Mouse (Mus musculus) hindbrain, embryonic 13.5 days (tissue): ENCODE measurements around the gene Gls2. TPM values are rescaled to one million over a fixed set of nuclear protein-coding genes. Genes with fewer than 3 reads are reported as not detected.

Experiments used
- ATAC-seq: fragments of 200-750 bp; cut with Nextera tagmentation; 2 replicates; pipeline ENCODE4 v1.8.0; 2017; ENCODE audit warnings: moderate TSS enrichment; ENCODE audit not compliant: low FRiP score
- H3K27ac ChIP-seq: fragments of 300-500 bp; sonication (generic); 2 replicates; pipeline ENCODE4 v1.5.1; 2015; ENCODE audit warnings: inconsistent platforms, mild to moderate bottlenecking, moderate library complexity
- H3K27me3 ChIP-seq: fragments of 300-500 bp; sonication (generic); 2 replicates; pipeline ENCODE4 v1.6.1; 2015; ENCODE audit warnings: mild to moderate bottlenecking, inconsistent platforms
- H3K36me3 ChIP-seq: fragments of 300-500 bp; sonication (generic); 2 replicates; pipeline ENCODE4 v1.6.1; 2015; ENCODE audit warnings: mild to moderate bottlenecking, inconsistent platforms
- H3K4me1 ChIP-seq: fragments of 300-500 bp; sonication (generic); replicated peaks from 2 replicates; pipeline ENCODE4 v1.6.1; 2015; ENCODE audit warnings: inconsistent platforms
- H3K4me2 ChIP-seq: fragments of 300-500 bp; sonication (generic); 2 replicates; pipeline ENCODE4 v1.6.1; 2015; ENCODE audit warnings: inconsistent platforms, mild to moderate bottlenecking, moderate library complexity
- H3K4me3 ChIP-seq: fragments of 300-500 bp; sonication (generic); 2 replicates; pipeline ENCODE4 v1.5.1; 2015; ENCODE audit warnings: mild to moderate bottlenecking, inconsistent platforms
- H3K9ac ChIP-seq: fragments of 300-500 bp; sonication (generic); 2 replicates; pipeline ENCODE4 v1.6.1; 2015; ENCODE audit warnings: mild to moderate bottlenecking, inconsistent platforms
- H3K9me3 ChIP-seq: fragments of 300-500 bp; sonication (generic); 2 replicates; pipeline ENCODE4 v1.6.1; 2016; ENCODE audit warnings: inconsistent platforms
- WGBS: fragments of 180-500 bp; shearing (Covaris S2); methylation state at CpG from one replicate; pipeline ENCODE4 v1.1.7; 2015; 5-methylcytosine and 5-hydroxymethylcytosine counted together
- polyA plus RNA-seq: library from polyadenylated mRNA; unstranded; fragments of >200 nt; fragmentation: Nextera tagmentation; extraction: Ambion mirVana; gene quantifications from 2 replicates; pipeline ENCODE4 v1.2.1, GENCODE M21; 2015

Gene Gls2
- polyA plus RNA-seq, 1 experiment from 2014 or later: 0.75 TPM

DNA sequence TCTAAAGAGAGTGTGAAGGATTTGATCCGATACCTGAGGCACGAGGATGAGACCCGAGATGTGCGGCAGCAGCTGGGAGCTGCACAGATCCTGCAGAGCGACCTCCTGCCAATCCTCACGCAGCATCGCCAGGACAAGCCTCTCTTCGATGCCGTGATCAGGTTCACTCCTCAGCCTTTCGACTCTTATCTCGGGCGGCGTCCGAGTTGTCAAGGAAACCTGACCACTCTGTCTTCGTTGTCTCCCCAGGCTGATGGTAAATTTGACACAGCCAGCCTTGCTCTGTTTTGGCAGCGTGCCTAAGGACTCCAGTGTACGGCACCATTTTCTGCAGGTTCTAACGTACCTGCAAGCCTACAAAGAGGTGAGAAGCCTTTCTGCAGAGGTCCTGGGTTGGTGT, 45.9 kb downstream of the Gls2 start:
- Histone ChIP-seq H3K36me3 (peaks cover 41% of the 10 kb centered on the region), H3K4me2 (no peak overlapping the region), H3K27ac (no peak overlapping the region), H3K4me3 (no peak overlapping the region), H3K9me3 (no peaks in the 10 kb centered on the region), H3K27me3 (no peaks in the 10 kb centered on the region), H3K9ac (no peak overlapping the region), H3K4me1 (0 out of 2 replicates have a peak, but pooled peaks cover 3% of the 10 kb centered on the region)
- WGBS: 94% methylated on average over 18 of the region's 18 CpGs
- no peak for ATAC-seq

DNA sequence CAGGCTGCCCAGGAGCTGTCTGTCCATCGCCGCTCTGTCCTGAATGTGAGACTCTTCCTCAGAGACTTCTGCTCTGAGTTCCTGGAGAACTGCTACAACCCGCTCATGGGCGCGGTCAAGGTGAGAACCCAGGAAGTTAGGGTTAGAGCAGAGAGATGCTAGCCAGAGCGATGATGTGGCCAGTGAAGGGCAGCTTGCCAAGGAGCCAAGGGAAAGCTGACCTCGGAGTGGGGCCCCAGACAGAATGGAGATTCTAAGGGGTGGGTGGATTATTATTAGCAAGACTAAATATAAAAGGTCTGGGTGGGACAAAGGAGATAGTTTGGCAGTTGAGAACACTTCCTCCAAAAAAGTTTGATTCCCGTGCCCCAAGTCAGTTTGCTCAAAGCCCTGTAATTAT, 49.0 kb downstream of the Gls2 start:
- ATAC-seq: no peak
- H3K36me3 ChIP-seq: peaks cover 73% of the 10 kb centered on the region
- no peak overlapping the region for H3K27ac ChIP-seq
- no peak overlapping the region for H3K4me2 ChIP-seq
- no peaks in the 10 kb centered on the region for H3K4me1 ChIP-seq
- no peak overlapping the region for H3K9ac ChIP-seq
- H3K9me3 ChIP-seq: no peaks in the 10 kb centered on the region
- H3K27me3 ChIP-seq: no peaks in the 10 kb centered on the region
- 97% methylated on average over 8 of the region's 8 CpGs for WGBS
- H3K4me3 ChIP-seq: no peak overlapping the region

DNA sequence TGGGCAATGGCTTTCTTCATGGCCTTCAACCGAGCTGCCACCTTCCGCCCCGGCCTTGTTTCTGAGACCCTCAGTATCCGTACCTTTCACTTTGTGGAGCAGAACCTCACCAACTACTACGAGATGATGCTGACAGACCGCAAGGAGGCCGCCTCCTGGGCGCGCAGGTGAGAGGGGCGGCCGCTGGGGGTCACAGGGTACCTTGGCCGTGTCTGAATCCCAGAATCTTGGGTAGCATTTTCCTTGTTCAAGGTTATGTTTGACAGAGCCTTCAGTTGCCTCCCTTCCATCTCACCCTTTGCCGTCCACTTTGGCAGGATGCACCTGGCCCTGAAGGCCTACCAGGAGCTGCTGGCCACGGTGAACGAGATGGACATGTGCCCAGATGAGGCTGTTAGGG, 49.9 kb downstream of the Gls2 start:
- no peak for ATAC-seq
- no peaks in the 10 kb centered on the region for H3K4me1 ChIP-seq
- H3K27ac ChIP-seq: no peak overlapping the region
- no peak overlapping the region for H3K4me2 ChIP-seq
- H3K9ac ChIP-seq: no peak overlapping the region
- no peaks in the 10 kb centered on the region for H3K27me3 ChIP-seq
- WGBS: 97% methylated on average over 15 of the region's 15 CpGs
- H3K36me3 ChIP-seq: peaks cover 79% of the 10 kb centered on the region
- H3K4me3 ChIP-seq: no peak overlapping the region
- no peaks in the 10 kb centered on the region for H3K9me3 ChIP-seq

DNA sequence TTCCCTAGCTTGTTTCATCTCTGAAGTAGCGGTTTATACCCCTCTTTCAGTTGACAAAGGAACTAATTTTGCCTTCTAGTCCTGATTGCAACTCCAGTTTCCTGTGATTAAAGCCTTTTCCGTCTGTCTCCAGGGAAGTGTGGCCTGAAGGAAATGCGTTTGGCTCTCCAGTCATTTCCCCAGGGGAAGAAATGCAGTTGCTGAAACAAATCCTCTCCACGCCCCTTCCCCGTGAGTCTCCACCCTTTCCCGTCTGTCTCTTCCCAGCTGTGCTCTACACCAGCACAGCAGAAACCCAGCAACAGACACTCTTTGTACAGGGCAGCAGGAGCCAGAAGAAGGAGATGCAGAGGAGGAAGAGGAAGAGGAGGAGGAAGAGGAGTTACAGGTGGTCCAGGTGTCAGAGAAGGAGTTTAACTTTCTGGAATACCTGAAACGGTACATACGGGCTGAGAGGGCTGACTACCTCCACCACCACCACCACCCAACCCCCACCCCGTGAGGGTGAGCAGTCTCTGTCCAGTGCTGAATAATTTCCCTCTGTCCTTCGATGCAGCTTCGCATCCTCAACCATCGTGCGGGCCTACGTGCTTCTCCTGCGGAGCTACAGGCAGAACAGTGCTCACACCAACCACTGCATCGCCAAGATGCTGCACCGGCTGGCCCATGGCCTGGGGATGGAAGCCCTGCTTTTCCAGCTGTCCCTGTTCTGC, 52.9 kb downstream of the Gls2 start:
- Histone ChIP-seq H3K9ac (peak overlapping the region; percentile 43; the same call in 1 of the 2 replicates), H3K27ac (peak overlapping the region; percentile 63), H3K27me3 (no peaks in the 10 kb centered on the region), H3K4me3 (no peak overlapping the region), H3K4me2 (peak overlapping the region; percentile 15; the same call in 1 of the 2 replicates), H3K36me3 (peaks cover 90% of the 10 kb centered on the region), H3K9me3 (no peaks in the 10 kb centered on the region), H3K4me1 (no peaks in the 10 kb centered on the region)
- 86% methylated on average over 17 of the region's 17 CpGs for WGBS
- ATAC-seq: no peak

DNA sequence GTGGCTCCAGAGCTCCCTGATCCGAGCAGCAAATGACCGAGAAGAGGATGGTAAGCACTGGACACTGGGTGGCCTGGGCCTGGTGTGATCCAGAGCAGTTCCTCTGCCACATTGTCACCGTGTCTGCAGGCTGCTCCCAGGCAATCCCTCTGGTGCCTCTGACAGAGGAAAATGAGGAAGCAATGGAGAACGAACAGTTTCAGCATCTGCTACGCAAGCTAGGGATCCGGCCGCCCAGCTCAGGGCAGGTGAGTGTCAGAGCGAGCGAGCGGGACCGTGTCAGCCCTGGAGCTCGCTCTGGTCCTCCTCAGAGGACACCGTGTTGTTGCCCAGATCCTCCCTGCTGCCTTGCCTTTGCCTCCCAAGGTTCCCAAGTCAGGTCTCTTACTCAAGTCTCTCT, 56.3 kb downstream of the Gls2 start:
- Histone ChIP-seq H3K4me2 (no peak overlapping the region), H3K27me3 (no peaks in the 10 kb centered on the region), H3K36me3 (peaks cover 75% of the 10 kb centered on the region), H3K9ac (no peak overlapping the region), H3K27ac (no peak overlapping the region), H3K4me1 (no peaks in the 10 kb centered on the region), H3K4me3 (no peak overlapping the region), H3K9me3 (no peaks in the 10 kb centered on the region)
- 95% methylated on average over 13 of the region's 13 CpGs for WGBS
- ATAC-seq: no peak

DNA sequence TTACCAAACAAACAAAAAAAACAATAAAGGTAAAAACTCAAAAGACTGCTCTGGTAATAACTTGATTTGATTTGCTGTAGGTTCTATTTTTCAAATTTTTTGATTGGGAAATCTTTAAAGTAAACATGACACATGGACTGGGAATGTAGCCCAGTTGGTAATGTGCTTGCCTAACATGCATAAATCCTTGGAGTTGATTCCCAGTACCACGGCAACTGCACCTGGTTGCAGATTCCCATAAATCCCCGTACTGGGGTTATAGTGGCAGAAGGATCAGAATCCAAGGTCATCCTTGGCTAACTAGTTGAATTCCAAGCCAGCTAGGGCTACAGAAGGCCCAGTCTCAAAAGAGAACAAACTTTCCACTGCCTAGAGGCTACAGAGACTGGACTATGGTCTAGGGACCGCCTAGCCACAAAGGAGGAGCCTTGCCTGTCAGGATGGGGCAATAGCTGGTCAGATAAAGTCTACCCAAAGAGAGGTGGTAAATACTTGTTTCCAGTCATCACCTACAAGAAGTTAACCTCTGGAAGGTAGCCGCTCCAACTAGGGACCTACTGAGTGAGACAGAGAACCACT, 59.5 kb downstream of the Gls2 start, which contains the start of gene Apon:
Gene Apon (plus strand): TSS at position 420 of the 579 bp plus-strand sequence.
- Histone ChIP-seq H3K9me3 (no peaks in the 10 kb centered on the region), H3K4me3 (no peak within 1 kb of the TSS), H3K27ac (no peak within 1 kb of the TSS), H3K4me2 (no peak within 1 kb of the TSS), H3K36me3 (peaks cover 43% of the 10 kb centered on the region), H3K9ac (no peak within 1 kb of the TSS), H3K4me1 (no peaks in the 10 kb centered on the region), H3K27me3 (no peaks in the 10 kb centered on the region)
- ATAC-seq: no peak
- 87% methylated on average over 4 of the region's 4 CpGs for WGBS

DNA sequence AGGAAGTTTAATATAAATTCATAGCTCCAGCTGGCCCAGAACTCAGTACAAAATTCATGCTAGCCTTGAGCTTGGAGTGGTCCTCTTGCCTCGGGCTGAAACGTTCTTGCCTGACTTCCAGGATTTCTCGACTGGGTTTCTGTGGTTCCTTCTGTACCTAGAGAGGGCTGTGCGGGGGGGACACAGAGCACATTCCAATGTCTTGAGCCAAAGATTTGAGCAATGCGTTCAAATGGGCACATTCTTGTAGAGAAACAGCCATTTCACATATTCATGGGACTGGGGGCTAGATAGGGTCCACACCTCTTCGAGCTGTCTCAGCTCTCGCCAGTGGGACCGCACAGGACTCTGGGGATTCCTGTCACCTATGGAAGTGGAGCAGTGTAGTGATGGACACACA, 61.7 kb downstream of the Gls2 start:
- H3K4me2 ChIP-seq: no peak overlapping the region
- 88% methylated on average over 8 of the region's 8 CpGs for WGBS
- no peak for ATAC-seq
- H3K4me1 ChIP-seq: no peaks in the 10 kb centered on the region
- H3K27me3 ChIP-seq: no peaks in the 10 kb centered on the region
- no peak overlapping the region for H3K9ac ChIP-seq
- H3K4me3 ChIP-seq: no peak overlapping the region
- H3K36me3 ChIP-seq: peaks cover 23% of the 10 kb centered on the region
- H3K27ac ChIP-seq: no peak overlapping the region
- H3K9me3 ChIP-seq: no peaks in the 10 kb centered on the region

DNA sequence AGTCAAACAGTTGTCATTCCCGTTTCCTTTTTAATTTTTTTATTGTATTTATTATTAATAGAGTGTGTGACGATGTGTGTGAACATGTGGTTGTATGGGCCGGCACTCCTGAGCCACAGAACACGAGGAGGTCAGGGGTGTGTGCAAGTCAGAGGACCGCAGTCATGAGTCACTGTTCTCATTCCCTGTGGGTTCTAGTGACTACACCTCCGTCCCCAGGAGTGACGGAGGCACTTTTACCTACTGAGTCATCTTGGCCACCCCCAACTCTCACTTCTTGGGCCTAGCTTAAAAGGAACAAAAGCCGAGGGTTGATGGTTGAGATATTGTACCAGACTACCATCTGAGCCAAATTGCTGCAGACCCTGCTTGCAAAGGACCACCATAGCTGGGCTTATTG, 62.1 kb downstream of the Gls2 start:
- no peak for ATAC-seq
- Histone ChIP-seq H3K4me2 (no peak overlapping the region), H3K9ac (no peak overlapping the region), H3K36me3 (peaks cover 19% of the 10 kb centered on the region), H3K4me3 (no peak overlapping the region), H3K27me3 (no peaks in the 10 kb centered on the region), H3K27ac (no peak overlapping the region), H3K4me1 (no peaks in the 10 kb centered on the region), H3K9me3 (no peaks in the 10 kb centered on the region)
- 93% methylated on average over 8 of the region's 8 CpGs for WGBS

DNA sequence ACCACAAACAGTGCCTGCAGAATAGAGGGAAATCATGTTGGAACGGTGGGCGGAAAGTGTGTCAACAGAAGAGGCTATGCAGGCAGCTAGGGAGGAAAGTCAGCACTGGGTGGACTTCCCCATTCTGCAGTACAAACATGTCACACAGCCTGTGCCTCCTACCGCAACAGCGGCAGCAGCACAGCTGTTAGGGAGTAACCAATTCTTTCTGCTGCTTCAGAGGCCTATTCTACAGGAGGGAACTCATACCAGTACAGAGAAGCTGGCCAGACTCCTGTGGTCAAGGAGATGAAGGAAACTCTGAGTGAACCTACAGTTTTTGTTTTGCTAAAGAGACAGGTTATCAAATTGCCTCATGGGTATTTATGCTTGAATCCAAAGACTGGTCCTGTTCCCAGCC, 64.7 kb downstream of the Gls2 start:
- WGBS: 78% methylated on average over 4 of the region's 4 CpGs
- Histone ChIP-seq H3K4me1 (no peaks in the 10 kb centered on the region), H3K9ac (no peak overlapping the region), H3K9me3 (no peaks in the 10 kb centered on the region), H3K27me3 (no peaks in the 10 kb centered on the region), H3K4me3 (no peak overlapping the region), H3K4me2 (no peak overlapping the region), H3K36me3 (no peaks in the 10 kb centered on the region), H3K27ac (no peak overlapping the region)
- ATAC-seq: no peak

Other genes starting within 250 kb of the Gls2 start
- not detected in 2 replicates for gene Hsd17b6, start 186.8 kb upstream of the Gls2 start, polyA plus RNA-seq
- gene Prim1, start 179.3 kb upstream of the Gls2 start, polyA plus RNA-seq: 33.9 and 39.4 TPM in 2 replicates
- gene Naca, start 158.9 kb upstream of the Gls2 start, polyA plus RNA-seq: 609 and 615 TPM in 2 replicates
- 440 and 454 TPM in 2 replicates for gene Ptges3, start 135.5 kb upstream of the Gls2 start, polyA plus RNA-seq
- 2,105 and 2,130 TPM in 2 replicates for gene Atp5b, start 111.2 kb upstream of the Gls2 start, polyA plus RNA-seq
- gene Baz2a, start 102.9 kb upstream of the Gls2 start, polyA plus RNA-seq: 12.6 and 13.4 TPM in 2 replicates
- gene Rbms2, start 14.2 kb upstream of the Gls2 start, polyA plus RNA-seq: 11.1 and 13.1 TPM in 2 replicates
- gene Spryd4, start 17.4 kb downstream of the Gls2 start, polyA plus RNA-seq: 19.6 and 21.7 TPM in 2 replicates
- 0.14 and 0.21 TPM in 2 replicates for gene Mip, start 31.4 kb downstream of the Gls2 start, polyA plus RNA-seq
- 24.6 and 29.5 TPM in 2 replicates for gene Timeless, start 37.6 kb downstream of the Gls2 start, polyA plus RNA-seq
- gene Apon, start 59.6 kb downstream of the Gls2 start, polyA plus RNA-seq: 0.18 and 0.27 TPM in 2 replicates
- gene Apof, start 74.2 kb downstream of the Gls2 start, polyA plus RNA-seq: not detected in 2 replicates
- 21.4 and 22.6 TPM in 2 replicates for gene Stat2, start 76.1 kb downstream of the Gls2 start, polyA plus RNA-seq
- gene Il23a, start 104.3 kb downstream of the Gls2 start, polyA plus RNA-seq: 0.10 TPM in 1 of 2 replicates, not detected in the other
- gene Pan2, start 108.9 kb downstream of the Gls2 start, polyA plus RNA-seq: 25.3 and 25.8 TPM in 2 replicates
- 227 and 228 TPM in 2 replicates for gene Cnpy2, start 128.0 kb downstream of the Gls2 start, polyA plus RNA-seq
- 232 and 235 TPM in 2 replicates for gene Cs, start 143.3 kb downstream of the Gls2 start, polyA plus RNA-seq
- gene Coq10a, start 174.5 kb downstream of the Gls2 start, polyA plus RNA-seq: 31.1 and 37.6 TPM in 2 replicates
- 11.7 and 12.9 TPM in 2 replicates for gene Ankrd52, start 182.7 kb downstream of the Gls2 start, polyA plus RNA-seq
- gene Slc39a5, start 206.8 kb downstream of the Gls2 start, polyA plus RNA-seq: not detected in 2 replicates
- gene Nabp2, start 217.0 kb downstream of the Gls2 start, polyA plus RNA-seq: 126 and 139 TPM in 2 replicates
- gene Rnf41, start 217.2 kb downstream of the Gls2 start, polyA plus RNA-seq: 81.9 and 83.8 TPM in 2 replicates